Mouse (Mus musculus) hindbrain, embryonic 12.5 days (tissue): ENCODE results near the gene 4930524J08Rik. TPM values are rescaled to one million over a fixed set of nuclear protein-coding genes. Genes with fewer than 3 reads are reported as not detected.
A peak's percentile ranks its signal among the peaks of the same experiment; 100 is the strongest.

Experiments
- ATAC-seq: fragments of 200-750 bp; cut with Nextera tagmentation; 2 replicates; pipeline ENCODE4 v1.8.0; 2017; ENCODE audit warnings: moderate TSS enrichment; ENCODE audit not compliant: low FRiP score
- H3K27ac ChIP-seq: fragments of 300-500 bp; sonication (generic); 2 replicates; pipeline ENCODE4 v1.5.1; 2016; ENCODE audit warnings: mild to moderate bottlenecking
- H3K27me3 ChIP-seq: fragments of 300-500 bp; sonication (generic); 2 replicates; pipeline ENCODE4 v1.6.1; 2016; ENCODE audit warnings: mild to moderate bottlenecking
- H3K36me3 ChIP-seq: fragments of 300-500 bp; sonication (generic); 2 replicates; pipeline ENCODE4 v1.6.1; 2016; ENCODE audit warnings: mild to moderate bottlenecking
- H3K4me1 ChIP-seq: fragments of 300-500 bp; sonication (generic); 2 replicates; pipeline ENCODE4 v1.6.1; 2016
- H3K4me2 ChIP-seq: fragments of 300-500 bp; sonication (generic); replicated peaks from 2 replicates; pipeline ENCODE4 v1.6.1; 2016; ENCODE audit warnings: mild to moderate bottlenecking
- H3K4me3 ChIP-seq: fragments of 300-500 bp; sonication (generic); 2 replicates; pipeline ENCODE4 v1.5.1; 2016; ENCODE audit warnings: mild to moderate bottlenecking
- H3K9ac ChIP-seq: fragments of 300-500 bp; sonication (generic); 2 replicates; pipeline ENCODE4 v1.6.1; 2016; ENCODE audit warnings: mild to moderate bottlenecking, moderate library complexity
- H3K9me3 ChIP-seq: fragments of 300-500 bp; sonication (generic); replicated peaks from 2 replicates; pipeline ENCODE4 v1.6.1; 2016; ENCODE audit warnings: mild to moderate bottlenecking
- WGBS: fragments of 180-500 bp; shearing (Covaris S2); methylation state at CpG from one replicate; pipeline ENCODE4 v1.1.7; 2016; 5-methylcytosine and 5-hydroxymethylcytosine counted together
- polyA plus RNA-seq: library from polyadenylated mRNA; unstranded; fragments of >200 nt; fragmentation: Nextera tagmentation; extraction: Ambion mirVana; gene quantifications from 2 replicates; pipeline ENCODE4 v1.2.1, GENCODE M21; 2016

Gene 4930524J08Rik
- polyA plus RNA-seq, result 2.0 and 2.7 TPM in 2 replicates

- under 1% methylated on average over 81 of the region's 97 CpGs for WGBS
- peak within 1 kb of the TSS; percentile 98 for H3K9ac ChIP-seq
- H3K36me3 ChIP-seq, result 0 out of 2 replicates have a peak, but pooled peaks cover 3% of the 10 kb centered on the region
- peak within 1 kb of the TSS; percentile 83 for H3K4me2 ChIP-seq
- no peaks in the 10 kb centered on the region for H3K27me3 ChIP-seq
- peak within 1 kb of the TSS; percentile 91 for H3K4me3 ChIP-seq
- peak; percentile 98 for ATAC-seq
- peaks cover 25% of the 10 kb centered on the region for H3K4me1 ChIP-seq
- H3K27ac ChIP-seq, result peak within 1 kb of the TSS; percentile 99
- no peaks in the 10 kb centered on the region for H3K9me3 ChIP-seq
Observed at GRCm38 (mm10) chr5:99978699-99979442, at the start of gene 4930524J08Rik, which contains the start of gene Hnrnpd. Gene 4930524J08Rik (plus strand): TSS chr5:99979061. Gene Hnrnpd (minus strand): TSS chr5:99978938.

- Histone ChIP-seq H3K27ac (no peak overlapping the region), H3K4me3 (no peak overlapping the region), H3K36me3 (no peaks in the 10 kb centered on the region), H3K9me3 (no peaks in the 10 kb centered on the region), H3K4me2 (no peak overlapping the region), H3K4me1 (no peaks in the 10 kb centered on the region), H3K27me3 (no peaks in the 10 kb centered on the region), H3K9ac (no peak overlapping the region)
- ATAC-seq, result no peak
- WGBS, result 91% methylated on average over 6 of the region's 6 CpGs
Observed at GRCm38 (mm10) chr5:99931910-99932309, 47.0 kb upstream of the 4930524J08Rik start.

- no peaks in the 10 kb centered on the region for H3K27me3 ChIP-seq
- H3K4me2 ChIP-seq, result no peak overlapping the region
- WGBS, result 76% methylated on average over 3 of the region's 3 CpGs
- H3K36me3 ChIP-seq, result no peaks in the 10 kb centered on the region
- H3K27ac ChIP-seq, result no peak overlapping the region
- H3K9ac ChIP-seq, result no peak overlapping the region
- peaks cover 7% of the 10 kb centered on the region; the same call in 1 of the 2 replicates for H3K9me3 ChIP-seq
- H3K4me3 ChIP-seq, result no peak overlapping the region
- no peak for ATAC-seq
- H3K4me1 ChIP-seq, result 0 out of 2 replicates have a peak, but pooled peaks cover 3% of the 10 kb centered on the region
Observed at GRCm38 (mm10) chr5:99939440-99939839, 39.4 kb upstream of the 4930524J08Rik start.

GRCm38 (mm10) chr5:99941273-99941672, 37.6 kb upstream of the 4930524J08Rik start:
- WGBS, result 78% methylated on average over 10 of the region's 10 CpGs
- H3K9ac ChIP-seq, result no peak overlapping the region
- no peak overlapping the region for H3K27ac ChIP-seq
- no peaks in the 10 kb centered on the region for H3K27me3 ChIP-seq
- no peak overlapping the region for H3K4me2 ChIP-seq
- 0 out of 2 replicates have a peak, but pooled peaks cover 3% of the 10 kb centered on the region for H3K4me1 ChIP-seq
- no peak overlapping the region for H3K4me3 ChIP-seq
- H3K36me3 ChIP-seq, result peaks cover 8% of the 10 kb centered on the region; the same call in 1 of the 2 replicates
- H3K9me3 ChIP-seq, result peaks cover 16% of the 10 kb centered on the region
- ATAC-seq, result no peak

- no peak overlapping the region for H3K9ac ChIP-seq
- H3K27ac ChIP-seq, result no peak overlapping the region
- 0 out of 2 replicates have a peak, but pooled peaks cover 3% of the 10 kb centered on the region for H3K4me1 ChIP-seq
- no peak overlapping the region for H3K4me2 ChIP-seq
- H3K36me3 ChIP-seq, result peaks cover 8% of the 10 kb centered on the region; the same call in 1 of the 2 replicates
- 42% methylated on average over 10 of the region's 10 CpGs for WGBS
- H3K9me3 ChIP-seq, result peaks cover 16% of the 10 kb centered on the region
- ATAC-seq, result no peak
- H3K27me3 ChIP-seq, result no peaks in the 10 kb centered on the region
- H3K4me3 ChIP-seq, result no peak overlapping the region
Observed at GRCm38 (mm10) chr5:99941776-99942502, 36.9 kb upstream of the 4930524J08Rik start.

GRCm38 (mm10) chr5:99952513-99952912, 26.3 kb upstream of the 4930524J08Rik start:
- H3K4me1 ChIP-seq, result peaks cover 8% of the 10 kb centered on the region; the same call in 1 of the 2 replicates
- H3K9ac ChIP-seq, result no peak overlapping the region
- no peak overlapping the region for H3K4me3 ChIP-seq
- H3K27me3 ChIP-seq, result no peaks in the 10 kb centered on the region
- H3K9me3 ChIP-seq, result no peaks in the 10 kb centered on the region
- H3K4me2 ChIP-seq, result no peak overlapping the region
- WGBS, result 87% methylated on average over 5 of the region's 5 CpGs
- H3K27ac ChIP-seq, result no peak overlapping the region
- peaks cover 8% of the 10 kb centered on the region; the same call in 1 of the 2 replicates for H3K36me3 ChIP-seq
- ATAC-seq, result no peak

- Histone ChIP-seq H3K4me1 (peaks cover 8% of the 10 kb centered on the region; the same call in 1 of the 2 replicates), H3K9ac (no peak overlapping the region), H3K36me3 (peaks cover 13% of the 10 kb centered on the region), H3K27me3 (no peaks in the 10 kb centered on the region), H3K4me2 (no peak overlapping the region), H3K9me3 (no peaks in the 10 kb centered on the region), H3K4me3 (no peak overlapping the region), H3K27ac (0 out of 2 replicates have a peak overlapping the region, but pooled peaks have one; percentile 23)
- 4% methylated on average over 1 of the region's 1 CpGs for WGBS
- ATAC-seq, result peak; percentile 69
Observed at GRCm38 (mm10) chr5:99953883-99954282, 25.0 kb upstream of the 4930524J08Rik start.

- Histone ChIP-seq H3K27me3 (no peaks in the 10 kb centered on the region), H3K4me1 (peaks cover 7% of the 10 kb centered on the region; the same call in 1 of the 2 replicates), H3K27ac (no peak overlapping the region), H3K4me3 (no peak overlapping the region), H3K9me3 (no peaks in the 10 kb centered on the region), H3K4me2 (no peak overlapping the region), H3K9ac (no peak overlapping the region), H3K36me3 (peaks cover 39% of the 10 kb centered on the region)
- 100% methylated on average over 1 of the region's 1 CpGs for WGBS
- ATAC-seq, result no peak
Observed at GRCm38 (mm10) chr5:99958666-99959065, 20.2 kb upstream of the 4930524J08Rik start.

- Histone ChIP-seq H3K9ac (no peak overlapping the region), H3K36me3 (peaks cover 46% of the 10 kb centered on the region), H3K4me1 (peaks cover 2% of the 10 kb centered on the region; the same call in 1 of the 2 replicates), H3K4me3 (no peak overlapping the region), H3K4me2 (no peak overlapping the region), H3K27ac (no peak overlapping the region), H3K27me3 (no peaks in the 10 kb centered on the region), H3K9me3 (no peaks in the 10 kb centered on the region)
- 81% methylated on average over 2 of the region's 2 CpGs for WGBS
- ATAC-seq, result no peak
Observed at GRCm38 (mm10) chr5:99959236-99959936, 19.5 kb upstream of the 4930524J08Rik start.

GRCm38 (mm10) chr5:99959960-99960359, 18.9 kb upstream of the 4930524J08Rik start:
- WGBS, result 91% methylated on average over 2 of the region's 2 CpGs
- H3K4me2 ChIP-seq, result no peak overlapping the region
- ATAC-seq, result no peak
- H3K36me3 ChIP-seq, result peaks cover 50% of the 10 kb centered on the region
- no peaks in the 10 kb centered on the region for H3K9me3 ChIP-seq
- no peak overlapping the region for H3K27ac ChIP-seq
- H3K27me3 ChIP-seq, result no peaks in the 10 kb centered on the region
- H3K9ac ChIP-seq, result no peak overlapping the region
- H3K4me3 ChIP-seq, result no peak overlapping the region
- no peaks in the 10 kb centered on the region for H3K4me1 ChIP-seq

- Histone ChIP-seq H3K9ac (no peak overlapping the region), H3K4me3 (no peak overlapping the region), H3K27ac (no peak overlapping the region), H3K4me1 (peaks cover 32% of the 10 kb centered on the region), H3K9me3 (no peaks in the 10 kb centered on the region), H3K27me3 (no peaks in the 10 kb centered on the region), H3K4me2 (peak overlapping the region; percentile 14; the same call in 1 of the 2 replicates), H3K36me3 (0 out of 2 replicates have a peak, but pooled peaks cover 11% of the 10 kb centered on the region)
- WGBS, result 35% methylated on average over 2 of the region's 2 CpGs
- no peak for ATAC-seq
Observed at GRCm38 (mm10) chr5:99973941-99974340, 4.9 kb upstream of the 4930524J08Rik start.
